Mouse (Mus musculus) WW6 (cell line): ENCODE measurements around the gene Dtx3.

ENCODE experiments used
- DNase-seq: peaks from one replicate; pipeline ENCODE4 v3.0.0-alpha.2; 2013; ENCODE audit warnings: low read depth, low spot score

The Dtx3 gene

DNA sequence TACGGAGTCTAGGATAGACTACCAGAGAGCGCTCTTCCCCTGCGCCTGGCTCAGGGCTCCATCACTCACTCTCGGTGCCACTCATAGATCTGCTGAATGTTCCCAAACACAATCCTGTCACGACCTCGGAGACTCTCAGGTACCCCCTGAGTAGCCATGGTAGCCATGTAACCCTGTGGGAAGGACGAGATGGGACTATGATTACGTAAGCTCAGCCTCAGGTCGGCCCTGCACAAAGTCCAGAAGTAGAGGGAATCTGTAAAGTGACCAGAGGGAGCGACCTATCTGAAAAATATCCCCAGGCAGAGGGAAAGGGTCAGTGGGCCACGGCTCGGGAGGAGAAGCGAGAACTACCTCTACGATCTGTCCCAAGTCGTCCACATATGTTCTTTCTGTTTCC, 10.0 kb downstream of the Dtx3 start:
- no peak for DNase-seq

GRCm38 (mm10) chr10:127185101-127185500, 10.4 kb downstream of the Dtx3 start:
- no peak for DNase-seq

- DNase-seq = peak; percentile 66
These were observed 11.8 kb downstream of the Dtx3 start for GRCm38 (mm10) chr10:127183759-127184158.

DNA sequence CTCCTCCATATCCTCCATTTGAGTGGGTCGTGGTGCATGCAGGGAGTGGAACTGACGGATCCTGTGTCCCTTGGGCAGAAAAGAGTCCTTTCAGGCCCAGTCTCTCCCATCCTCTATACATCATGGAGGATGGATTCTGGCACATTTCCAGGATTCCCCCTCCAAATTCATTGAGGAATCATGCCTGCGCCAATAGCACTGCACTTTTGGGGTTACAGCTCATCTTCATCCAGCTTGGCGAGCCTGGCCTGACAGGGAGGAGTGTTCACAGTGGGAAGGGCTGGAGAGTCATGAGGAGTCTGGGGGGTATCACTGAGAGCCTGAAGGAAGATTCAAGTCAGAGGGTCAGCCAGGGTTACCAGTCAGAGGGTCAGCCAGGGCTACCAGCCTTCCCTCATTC, 12.9 kb downstream of the Dtx3 start:
- DNase-seq = no peak

- DNase-seq = no peak
These were observed 14.0 kb downstream of the Dtx3 start for GRCm38 (mm10) chr10:127181566-127181965.

- no peak for DNase-seq
These were observed 14.9 kb downstream of the Dtx3 start for GRCm38 (mm10) chr10:127180695-127181047.

GRCm38 (mm10) chr10:127179871-127180694, 15.4 kb downstream of the Dtx3 start, which contains the start of gene Slc26a10:
Gene Slc26a10, minus strand, starts transcription at chr10:127180645.
- no peak for DNase-seq

GRCm38 (mm10) chr10:127178286-127179027, 17.1 kb downstream of the Dtx3 start:
- DNase-seq = no peak

- peak; percentile 71 for DNase-seq
These were observed 17.8 kb downstream of the Dtx3 start for GRCm38 (mm10) chr10:127177719-127178118.

DNA sequence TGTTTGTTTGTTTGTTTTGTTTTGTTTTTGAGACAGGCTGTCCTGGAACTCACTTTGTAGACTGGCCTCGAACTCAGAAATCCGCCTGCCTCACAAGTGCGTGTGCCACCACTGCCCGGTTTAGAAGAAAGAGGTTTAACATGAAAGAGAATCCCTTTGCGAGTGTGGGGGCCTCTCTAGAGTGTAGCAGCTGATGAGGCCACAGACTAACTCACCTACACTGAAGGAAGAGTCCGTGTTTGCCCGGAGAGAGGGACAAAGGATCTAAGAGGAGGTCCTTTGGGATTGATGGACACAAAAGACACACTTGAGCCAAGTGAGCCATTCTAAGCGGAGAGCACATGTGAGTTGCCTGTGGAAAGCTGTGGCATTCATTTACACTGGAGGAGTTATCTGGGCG, 18.3 kb downstream of the Dtx3 start:
- DNase-seq = no peak

GRCm38 (mm10) chr10:127176756-127177155, 18.8 kb downstream of the Dtx3 start:
- DNase-seq = no peak

DNA sequence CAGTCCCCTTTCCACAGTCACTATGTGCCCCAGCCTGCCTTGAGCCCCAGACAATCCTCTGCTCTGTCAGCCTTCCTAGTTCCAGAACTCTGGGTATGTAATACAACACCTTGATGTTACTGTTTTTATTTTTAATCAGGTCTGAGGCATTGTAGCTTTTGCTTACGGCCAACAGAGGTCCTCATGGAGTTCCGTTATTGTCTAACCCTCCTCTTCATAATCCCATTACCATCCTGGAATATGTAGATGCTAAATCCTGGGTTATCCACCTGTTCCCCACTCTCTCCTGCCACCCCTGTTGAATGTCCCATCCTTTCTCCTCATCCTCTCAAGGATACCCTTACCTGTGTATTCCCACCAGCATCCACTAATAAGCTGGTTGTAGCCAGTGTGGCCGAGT, 19.3 kb downstream of the Dtx3 start:
- DNase-seq = no peak

DNA sequence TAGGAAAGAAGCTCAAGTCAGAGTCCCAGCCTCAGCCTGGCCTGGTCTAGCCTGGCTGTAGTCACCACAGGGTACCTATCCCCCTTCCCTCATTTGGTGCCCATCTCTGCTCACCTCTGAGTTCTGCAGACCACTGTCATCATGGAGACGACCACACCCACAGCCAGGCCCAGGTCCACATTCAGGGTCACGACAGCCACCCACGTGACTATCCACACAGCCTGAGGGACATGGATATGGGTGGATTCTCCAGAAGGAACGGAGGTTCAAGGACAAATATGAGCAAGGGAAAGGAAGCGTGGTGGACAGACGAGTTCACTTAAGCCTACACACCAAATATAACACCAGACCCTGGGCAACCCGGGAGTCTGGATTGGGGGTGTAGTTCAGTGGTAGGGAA, 21.4 kb downstream of the Dtx3 start:
- no peak for DNase-seq

DNA sequence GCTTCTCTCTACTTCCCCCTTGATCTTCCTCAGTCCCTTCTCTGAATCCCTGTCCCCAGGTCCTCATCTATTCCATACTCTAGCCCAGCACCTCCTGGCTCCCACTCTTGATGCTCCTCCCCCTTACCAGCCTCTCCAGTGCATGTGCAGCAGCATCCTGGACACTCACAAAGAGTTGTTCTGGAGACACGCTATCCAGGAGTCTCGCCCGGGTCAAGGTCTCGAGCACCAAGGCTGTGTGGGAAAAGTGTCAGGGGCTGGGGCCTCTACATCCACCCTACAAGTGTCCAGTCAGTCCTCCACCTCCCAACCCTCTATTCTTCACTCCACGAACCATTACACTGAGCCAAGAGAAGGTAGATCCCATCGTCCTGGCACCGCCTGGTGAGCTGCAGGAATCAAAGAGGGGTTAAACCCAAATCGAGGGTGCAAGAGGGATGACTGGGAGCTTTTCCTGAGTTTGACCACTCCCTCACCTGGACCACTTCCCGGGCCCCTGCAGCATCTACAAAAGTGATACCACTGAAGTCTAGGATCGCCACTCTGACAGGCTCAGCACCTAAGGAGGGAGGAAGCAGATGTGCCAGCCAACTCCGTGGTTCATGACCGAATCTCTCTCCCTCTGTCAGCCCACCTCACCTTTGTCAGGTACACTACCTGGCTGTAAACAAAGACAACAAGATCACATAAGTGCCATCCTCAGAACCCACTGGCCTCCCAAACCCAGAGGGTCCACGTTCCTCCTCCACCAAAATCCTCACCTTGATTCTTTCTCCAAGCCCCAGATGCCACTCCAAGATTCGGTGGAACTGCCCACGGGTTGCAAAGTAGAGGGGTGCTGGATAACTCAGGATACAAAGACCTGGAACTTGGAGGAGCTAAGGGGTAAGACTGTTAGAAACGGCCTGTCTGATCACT, 22.1 kb downstream of the Dtx3 start:
- no peak for DNase-seq

GRCm38 (mm10) chr10:127171631-127172200, 23.8 kb downstream of the Dtx3 start:
- DNase-seq = no peak

- DNase-seq = peak; percentile 79
These were observed 24.7 kb downstream of the Dtx3 start for GRCm38 (mm10) chr10:127170837-127171272.

DNA sequence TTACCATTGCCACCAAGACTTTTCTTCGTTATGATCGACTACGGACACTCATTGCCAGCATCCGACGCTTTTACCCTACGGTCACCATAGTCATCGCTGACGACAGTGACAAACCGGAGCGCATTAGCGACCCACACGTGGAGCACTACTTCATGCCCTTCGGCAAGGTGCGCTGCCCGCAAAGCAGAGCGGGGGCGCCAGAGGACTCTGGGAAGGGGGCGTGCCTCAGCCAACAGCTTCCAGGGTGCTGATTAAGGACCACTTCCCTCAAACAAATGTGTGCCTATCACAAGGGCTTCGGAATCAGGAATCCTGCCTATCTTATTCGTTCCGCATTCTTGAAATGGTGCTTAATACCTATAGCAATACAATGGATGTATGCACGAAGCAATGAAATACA, 25.5 kb downstream of the Dtx3 start:
- DNase-seq = no peak

- DNase-seq = no peak
These were observed 27.8 kb downstream of the Dtx3 start for GRCm38 (mm10) chr10:127167614-127168192.

GRCm38 (mm10) chr10:127166771-127167613, 28.5 kb downstream of the Dtx3 start:
- no peak for DNase-seq

DNA sequence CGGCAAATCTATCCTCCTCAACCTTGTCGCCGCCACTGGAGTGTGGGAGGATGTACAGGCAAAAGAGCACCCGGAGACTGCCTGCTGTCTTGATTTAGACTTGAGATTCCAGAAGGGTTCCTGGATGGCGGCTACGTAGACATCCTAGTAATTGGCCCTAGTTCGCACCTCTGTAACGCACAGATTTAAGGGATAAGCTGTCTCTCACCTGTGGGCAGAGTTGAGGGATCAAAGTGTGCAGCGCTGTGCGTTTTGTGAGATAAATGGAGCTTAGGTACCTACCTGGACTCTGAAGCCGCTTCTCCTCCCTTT, 29.2 kb downstream of the Dtx3 start:
- no peak for DNase-seq
